Mouse (Mus musculus) heart, embryonic 10.5 days (tissue): ENCODE results near the gene Unc13b. TPM values are rescaled to one million over a fixed set of nuclear protein-coding genes. Genes with fewer than 3 reads are reported as not detected.
A peak's percentile ranks its signal among the peaks of the same experiment; 100 is the strongest.

Experiments
- DNase-seq: peaks from one replicate; pipeline ENCODE4 v3.0.0-alpha.2; 2017; ENCODE audit warnings: low spot score
- H3K27ac ChIP-seq: fragments of 300-500 bp; sonication (generic); 2 replicates; pipeline ENCODE4 v1.5.1; 2016; ENCODE audit warnings: mild to moderate bottlenecking
- H3K27me3 ChIP-seq: fragments of 300-500 bp; sonication (generic); 2 replicates; pipeline ENCODE4 v1.6.1; 2016; ENCODE audit warnings: mild to moderate bottlenecking; ENCODE audit not compliant: poor library complexity, insufficient read depth, severe bottlenecking
- H3K36me3 ChIP-seq: fragments of 300-500 bp; sonication (generic); 2 replicates; pipeline ENCODE4 v1.6.1; 2016; ENCODE audit warnings: mild to moderate bottlenecking, moderate library complexity
- H3K4me1 ChIP-seq: fragments of 300-500 bp; sonication (generic); 2 replicates; pipeline ENCODE4 v1.6.1; 2016; ENCODE audit warnings: mild to moderate bottlenecking
- H3K4me3 ChIP-seq: fragments of 300-500 bp; sonication (generic); 2 replicates; pipeline ENCODE4 v1.5.1; 2016; ENCODE audit warnings: mild to moderate bottlenecking, moderate library complexity
- H3K9me3 ChIP-seq: fragments of 300-500 bp; sonication (generic); 2 replicates; pipeline ENCODE4 v1.6.1; 2016; ENCODE audit warnings: mild to moderate bottlenecking, moderate library complexity
- WGBS: fragments of 180-500 bp; shearing (Covaris S2); methylation state at CpG from one replicate; pipeline ENCODE4 v1.1.7; 2016; 5-methylcytosine and 5-hydroxymethylcytosine counted together
- polyA plus RNA-seq: library from polyadenylated mRNA; unstranded; fragments of >200 nt; fragmentation: Nextera tagmentation; extraction: Ambion mirVana; gene quantifications from 2 replicates; pipeline ENCODE4 v1.2.1, GENCODE M21; 2016

The Unc13b gene
- polyA plus RNA-seq, 1 experiment from 2014 or later = 7.1 TPM

- no peaks in the 10 kb centered on the region for H3K36me3 ChIP-seq
- no peaks in the 10 kb centered on the region for H3K9me3 ChIP-seq
- no peaks in the 10 kb centered on the region for H3K27me3 ChIP-seq
- no peaks in the 10 kb centered on the region for H3K4me1 ChIP-seq
- 80% methylated on average over 3 of the region's 3 CpGs for WGBS
- no peak overlapping the region for H3K27ac ChIP-seq
- DNase-seq = no peak
- no peak overlapping the region for H3K4me3 ChIP-seq
Measured at GRCm38 (mm10) chr4:43161124-43161657, 102.4 kb downstream of the Unc13b start.

GRCm38 (mm10) chr4:43163205-43163604 is 104.5 kb downstream of the Unc13b start:
- no peak overlapping the region for H3K27ac ChIP-seq
- no peaks in the 10 kb centered on the region for H3K27me3 ChIP-seq
- H3K9me3 ChIP-seq = no peaks in the 10 kb centered on the region
- H3K4me1 ChIP-seq = no peaks in the 10 kb centered on the region
- WGBS = 59% methylated on average over 3 of the region's 3 CpGs
- no peak for DNase-seq
- H3K36me3 ChIP-seq = no peaks in the 10 kb centered on the region
- no peak overlapping the region for H3K4me3 ChIP-seq

GRCm38 (mm10) chr4:43165403-43166005 is 106.8 kb downstream of the Unc13b start:
- Histone ChIP-seq H3K4me1 (no peaks in the 10 kb centered on the region), H3K9me3 (no peaks in the 10 kb centered on the region), H3K27ac (no peak overlapping the region), H3K27me3 (no peaks in the 10 kb centered on the region), H3K36me3 (no peaks in the 10 kb centered on the region), H3K4me3 (no peak overlapping the region)
- DNase-seq = no peak
- WGBS = 83% methylated on average over 12 of the region's 12 CpGs

- Histone ChIP-seq H3K4me1 (no peaks in the 10 kb centered on the region), H3K4me3 (no peak overlapping the region), H3K27me3 (no peaks in the 10 kb centered on the region), H3K9me3 (no peaks in the 10 kb centered on the region), H3K27ac (no peak overlapping the region), H3K36me3 (no peaks in the 10 kb centered on the region)
- WGBS = 84% methylated on average over 3 of the region's 3 CpGs
- no peak for DNase-seq
Measured at GRCm38 (mm10) chr4:43170028-43170427, 111.3 kb downstream of the Unc13b start.

GRCm38 (mm10) chr4:43177126-43177525 is 118.4 kb downstream of the Unc13b start:
- Histone ChIP-seq H3K36me3 (no peaks in the 10 kb centered on the region), H3K27me3 (no peaks in the 10 kb centered on the region), H3K9me3 (no peaks in the 10 kb centered on the region), H3K27ac (no peak overlapping the region), H3K4me3 (no peak overlapping the region), H3K4me1 (no peaks in the 10 kb centered on the region)
- DNase-seq = no peak
- WGBS = 74% methylated on average over 2 of the region's 2 CpGs

- 90% methylated on average over 8 of the region's 8 CpGs for WGBS
- Histone ChIP-seq H3K27ac (no peak overlapping the region), H3K27me3 (no peaks in the 10 kb centered on the region), H3K9me3 (no peaks in the 10 kb centered on the region), H3K4me1 (no peaks in the 10 kb centered on the region), H3K4me3 (no peak overlapping the region), H3K36me3 (no peaks in the 10 kb centered on the region)
- no peak for DNase-seq
Measured at GRCm38 (mm10) chr4:43182474-43183168, 123.9 kb downstream of the Unc13b start.

GRCm38 (mm10) chr4:43187439-43187838 is 128.7 kb downstream of the Unc13b start:
- no peaks in the 10 kb centered on the region for H3K4me1 ChIP-seq
- no peak overlapping the region for H3K27ac ChIP-seq
- H3K9me3 ChIP-seq = no peaks in the 10 kb centered on the region
- no peaks in the 10 kb centered on the region for H3K27me3 ChIP-seq
- no peaks in the 10 kb centered on the region for H3K36me3 ChIP-seq
- DNase-seq = no peak
- H3K4me3 ChIP-seq = no peak overlapping the region
- WGBS = 66% methylated on average over 2 of the region's 2 CpGs

- no peaks in the 10 kb centered on the region for H3K36me3 ChIP-seq
- no peak for DNase-seq
- H3K27me3 ChIP-seq = no peaks in the 10 kb centered on the region
- H3K27ac ChIP-seq = no peak overlapping the region
- H3K4me3 ChIP-seq = no peak overlapping the region
- 81% methylated on average over 5 of the region's 5 CpGs for whole genome bisulfite sequencing
- no peaks in the 10 kb centered on the region for H3K9me3 ChIP-seq
- H3K4me1 ChIP-seq = no peaks in the 10 kb centered on the region
Measured at GRCm38 (mm10) chr4:43189381-43189780, 130.6 kb downstream of the Unc13b start.

GRCm38 (mm10) chr4:43204946-43205345 is 146.2 kb downstream of the Unc13b start:
- Histone ChIP-seq H3K4me3 (no peak overlapping the region), H3K27me3 (no peaks in the 10 kb centered on the region), H3K36me3 (no peaks in the 10 kb centered on the region), H3K9me3 (0 out of 2 replicates have a peak, but pooled peaks cover 3% of the 10 kb centered on the region), H3K4me1 (peaks cover 11% of the 10 kb centered on the region), H3K27ac (no peak overlapping the region)
- DNase-seq = no peak
- 82% methylated on average over 2 of the region's 2 CpGs for WGBS

- Histone ChIP-seq H3K27ac (no peak overlapping the region), H3K4me1 (peaks cover 11% of the 10 kb centered on the region), H3K27me3 (no peaks in the 10 kb centered on the region), H3K36me3 (no peaks in the 10 kb centered on the region), H3K4me3 (no peak overlapping the region), H3K9me3 (0 out of 2 replicates have a peak, but pooled peaks cover 3% of the 10 kb centered on the region)
- DNase-seq = no peak
- WGBS = 74% methylated on average over 4 of the region's 4 CpGs
Measured at GRCm38 (mm10) chr4:43205571-43205970, 146.8 kb downstream of the Unc13b start.

- H3K27me3 ChIP-seq = no peaks in the 10 kb centered on the region
- H3K27ac ChIP-seq = no peak overlapping the region
- no peaks in the 10 kb centered on the region for H3K9me3 ChIP-seq
- no peaks in the 10 kb centered on the region; the same call in 1 of the 2 replicates for H3K36me3 ChIP-seq
- DNase-seq = no peak
- WGBS = 32% methylated on average over 5 of the region's 5 CpGs
- peaks cover 11% of the 10 kb centered on the region for H3K4me1 ChIP-seq
- no peak overlapping the region for H3K4me3 ChIP-seq
Measured at GRCm38 (mm10) chr4:43206989-43207388, 148.2 kb downstream of the Unc13b start.

- peak overlapping the region; percentile 54 for H3K4me3 ChIP-seq
- 7% methylated on average over 8 of the region's 8 CpGs for WGBS
- peaks cover 11% of the 10 kb centered on the region for H3K4me1 ChIP-seq
- DNase-seq = peak; percentile 78
- H3K9me3 ChIP-seq = no peaks in the 10 kb centered on the region
- no peaks in the 10 kb centered on the region for H3K27me3 ChIP-seq
- H3K36me3 ChIP-seq = no peaks in the 10 kb centered on the region; the same call in 1 of the 2 replicates
- H3K27ac ChIP-seq = peak overlapping the region; percentile 77
Measured at GRCm38 (mm10) chr4:43209081-43209579, 150.4 kb downstream of the Unc13b start.

GRCm38 (mm10) chr4:43209673-43210072 is 150.9 kb downstream of the Unc13b start:
- Histone ChIP-seq H3K27me3 (no peaks in the 10 kb centered on the region), H3K36me3 (no peaks in the 10 kb centered on the region; the same call in 1 of the 2 replicates), H3K4me3 (peak overlapping the region; percentile 54), H3K4me1 (peaks cover 11% of the 10 kb centered on the region), H3K27ac (peak overlapping the region; percentile 77; the same call in 1 of the 2 replicates), H3K9me3 (no peaks in the 10 kb centered on the region)
- WGBS = 56% methylated on average over 6 of the region's 6 CpGs
- no peak for DNase-seq
